ENCODE assay signal across 35 mouse cellular contexts in genomic region chr7:133813331-133813730, GRCm38 (mm10). TPM values are rescaled to one million over a fixed set of nuclear protein-coding genes. Genes with fewer than 3 reads are reported as not detected.
DNase-seq lines count a peak whose midpoint lies in the region; ATAC-seq and TF ChIP-seq lines count a peak whose summit lies in the region.
"Had no signal": no experiment of that assay in that cellular context is flagged by ENCODE, and none has a peak within 500 bp of the region (broad histone marks: within the 10 kb centered on the region; RNA-seq: fewer than 3 reads in every experiment).

No protein-coding gene starts in this region.

- peak overlapping the region; percentile 82 for H3K27ac ChIP-seq in forebrain, embryonic 15.5 days (replicated peaks)
- H3K27ac ChIP-seq in forebrain, embryonic 10.5 days, result no peak overlapping the region
- H3K27ac ChIP-seq: embryonic facial prominence, embryonic 10.5 days; embryonic facial prominence, embryonic 15.5 days; hindbrain, embryonic 10.5 days; hindbrain, postnatal 0 days; intestine, embryonic 15.5 days; kidney, postnatal 0 days; liver, embryonic 14.5 days; neural tube, embryonic 15.5 days; stomach, postnatal 0 days had no signal

- no peak for DNase-seq in forebrain, embryonic 10.5 days (ENCODE audit: extremely low spot score, low spot score)
- peak; percentile 25 for DNase-seq in layer of hippocampus, adult 8-10 months (ENCODE audit: low spot score in 2 of 2)
- DNase-seq in layer of hippocampus, postnatal 36 days, result no peak
- DNase-seq in brain, embryonic 14.5 days (ENCODE audit: low read depth), result peak; percentile 59
- peak; percentile 36 for DNase-seq in layer of hippocampus, adult 9-10 months (ENCODE audit: low spot score)
- DNase-seq in urinary bladder, postnatal 10 days (ENCODE audit: low spot score), result no peak
- DNase-seq in adrenal gland, adult 2 months, result no peak
- DNase-seq: adrenal gland, postnatal 25 days; cerebellum, adult 8-10 months; cerebellum, postnatal 25 days; gastrocnemius, postnatal 14 days; heart, postnatal 14 days; kidney, adult 8-10 months; kidney, postnatal 4 days; liver; lung, embryonic 14.5 days; lung, postnatal 14 days; midbrain, embryonic 14.5 days; right cerebral cortex, postnatal 4 days; thymus, adult 2 months; thymus, postnatal 36 days had no signal

- no peak overlapping the region for H3K4me2 ChIP-seq in forebrain, embryonic 15.5 days (replicated peaks)
- H3K4me2 ChIP-seq: embryonic facial prominence, embryonic 15.5 days; intestine, embryonic 15.5 days; lung, embryonic 14.5 days; neural tube, embryonic 15.5 days had no signal

- H3K4me3 ChIP-seq in forebrain, embryonic 15.5 days, result no peak overlapping the region
- H3K4me3 ChIP-seq in forebrain, embryonic 10.5 days, result no peak overlapping the region
- H3K4me3 ChIP-seq: embryonic facial prominence, embryonic 10.5 days; embryonic facial prominence, embryonic 15.5 days; hindbrain, embryonic 10.5 days; intestine, embryonic 15.5 days; neural tube, embryonic 15.5 days had no signal

- TF ChIP-seq POLR2A in brain, embryonic 14.5 days (IDR thresholded peaks at IDR 0.05; ENCODE audit: borderline replicate concordance, extremely low read depth, insufficient read depth, insufficient read length, poor library complexity, severe bottlenecking), result no peak

- no peaks in the 10 kb centered on the region for H3K9me3 ChIP-seq in forebrain, embryonic 15.5 days
- no peaks in the 10 kb centered on the region for H3K9me3 ChIP-seq in forebrain, embryonic 10.5 days
- H3K9me3 ChIP-seq: embryonic facial prominence, embryonic 10.5 days; embryonic facial prominence, embryonic 15.5 days; hindbrain, embryonic 10.5 days; intestine, embryonic 15.5 days; neural tube, embryonic 15.5 days had no signal

- H3K27me3 ChIP-seq in forebrain, embryonic 15.5 days, result no peaks in the 10 kb centered on the region
- no peaks in the 10 kb centered on the region for H3K27me3 ChIP-seq in forebrain, embryonic 10.5 days (ENCODE audit: poor library complexity, severe bottlenecking)
- H3K27me3 ChIP-seq: embryonic facial prominence, embryonic 15.5 days; intestine, embryonic 15.5 days; neural tube, embryonic 15.5 days; Patski had no signal

- no peak for ATAC-seq in forebrain, embryonic 15.5 days (replicated peaks)
- ATAC-seq: hindbrain, postnatal 0 days; intestine, embryonic 15.5 days; Patski had no signal

- WGBS in forebrain, embryonic 15.5 days, result 49% methylated on average over 4 of the region's 4 CpGs
- WGBS in forebrain, embryonic 10.5 days, result 87% methylated on average over 4 of the region's 4 CpGs

- no peak for TF ChIP-seq CTCF in brain, embryonic 14.5 days (IDR thresholded peaks at IDR 0.05; ENCODE audit: borderline replicate concordance, extremely low read depth, insufficient read depth, insufficient read length)

- no peak overlapping the region for H3K9ac ChIP-seq in forebrain, embryonic 15.5 days (replicated peaks)
- H3K9ac ChIP-seq: embryonic facial prominence, embryonic 15.5 days; intestine, embryonic 15.5 days; liver, embryonic 14.5 days; lung, embryonic 14.5 days; neural tube, embryonic 15.5 days had no signal

- peaks cover 12% of the 10 kb centered on the region for H3K4me1 ChIP-seq in forebrain, embryonic 15.5 days
- H3K4me1 ChIP-seq in forebrain, embryonic 10.5 days, result no peaks in the 10 kb centered on the region
- H3K4me1 ChIP-seq: embryonic facial prominence, embryonic 15.5 days; hindbrain, embryonic 10.5 days; intestine, embryonic 15.5 days had no signal

- H3K36me3 ChIP-seq in forebrain, embryonic 15.5 days, result no peaks in the 10 kb centered on the region
- no peaks in the 10 kb centered on the region for H3K36me3 ChIP-seq in forebrain, embryonic 10.5 days (replicated peaks)
- H3K36me3 ChIP-seq: embryonic facial prominence, embryonic 10.5 days; embryonic facial prominence, embryonic 15.5 days; hindbrain, embryonic 10.5 days; intestine, embryonic 15.5 days; neural tube, embryonic 15.5 days had no signal

RNA-seq across cellular contexts. Expression of gene Dhx32, which starts 30.8 kb away (rescaled TPM):
- polyA plus RNA-seq in forebrain, embryonic 15.5 days (2015; fragmentation: Nextera tagmentation; extraction: Ambion mirVana), result 50.3 and 53.0 TPM in 2 replicates
- 79.9 and 85.4 TPM in 2 replicates for polyA plus RNA-seq in forebrain, embryonic 10.5 days (2016; fragmentation: Nextera tagmentation; extraction: Ambion mirVana)
- 10 to 100 TPM; 31.7 to 40.0 (median 39.2) TPM for total RNA-seq in layer of hippocampus, adult 8-10 months (2022)
- total RNA-seq in layer of hippocampus, postnatal 36 days (2021), result 10 to 100 TPM; 39.1 TPM
- 31.6 and 35.3 TPM in 2 replicates for polyA plus RNA-seq in brain, embryonic 14.5 days (2012; rRNA removed)
- 10 to 100 TPM; 56.8 to 71.2 TPM for total RNA-seq in adrenal gland, adult 2 months (2021)
- 20.7 and 21.9 TPM in 2 replicates for polyA plus RNA-seq in adrenal gland, adult 2 months (2012; rRNA removed)

RNA-seq across cellular contexts. Expression of gene Fank1, which starts 36.7 kb away (rescaled TPM):
- polyA plus RNA-seq in forebrain, embryonic 15.5 days (2015; fragmentation: Nextera tagmentation; extraction: Ambion mirVana), result 4.0 TPM in 2 replicates
- polyA plus RNA-seq in forebrain, embryonic 10.5 days (2016; fragmentation: Nextera tagmentation; extraction: Ambion mirVana), result 0.57 and 1.0 TPM in 2 replicates
- total RNA-seq in layer of hippocampus, adult 8-10 months (2022), result 1 to 10 TPM; 2.7 to 4.6 (median 2.9) TPM
- total RNA-seq in layer of hippocampus, postnatal 36 days (2021), result 1 to 10 TPM; 2.4 to 2.5 TPM
- 4.4 and 4.7 TPM in 2 replicates for polyA plus RNA-seq in brain, embryonic 14.5 days (2012; rRNA removed)
- under 1 TPM in 1 of 2 experiments, not detected in 1; 0.24 TPM for total RNA-seq in adrenal gland, adult 2 months (2021)
- 0.10 and 0.15 TPM in 2 replicates for polyA plus RNA-seq in adrenal gland, adult 2 months (2012; rRNA removed)
- total RNA-seq: granulocyte monocyte progenitor cell, adult 5-6 weeks had no signal
- polyA plus RNA-seq: heart, embryonic 14.5 days; spleen, adult 2 months had no signal

Comparison
In these comparisons a context has a peak if more than half of its experiments do, and no peak if none do; other contexts are left out.
1. DNase-seq: peak in layer of hippocampus, adult 8-10 months (2 of 2), brain, embryonic 14.5 days (single experiment) and layer of hippocampus, adult 9-10 months (single experiment); none in forebrain, embryonic 10.5 days (single experiment), layer of hippocampus, postnatal 36 days (0 of 2), urinary bladder, postnatal 10 days (single experiment) and adrenal gland, adult 2 months (single experiment).